Mouse (Mus musculus): Measurements from ENCODE around the gene Lipt1.

The Lipt1 gene

GRCm38 (mm10) chr1:37871704-37872103 lies at the start of gene Lipt1:
Gene Lipt1, plus strand, starts transcription at chr1:37871738.
- DNase-seq, result peak in 1 of 2 experiments; percentile 38

- no peak for DNase-seq
Observed at GRCm38 (mm10) chr1:37831681-37832080, 39.9 kb upstream of the Lipt1 start.

GRCm38 (mm10) chr1:37846878-37847277 lies 24.7 kb upstream of the Lipt1 start:
- peak in 1 of 2 experiments; percentile 34 for DNase-seq

GRCm38 (mm10) chr1:37850696-37851095 lies 20.8 kb upstream of the Lipt1 start:
- no peak for DNase-seq

GRCm38 (mm10) chr1:37864511-37865400 lies 6.8 kb upstream of the Lipt1 start:
- DNase-seq, result peak; percentile 99 to 100

- DNase-seq, result no peak
Observed at GRCm38 (mm10) chr1:37865401-37866215, 5.9 kb upstream of the Lipt1 start.

- DNase-seq, result no peak
Observed at GRCm38 (mm10) chr1:37866286-37866685, 5.3 kb upstream of the Lipt1 start, which contains the start of gene Tsga10. Gene Tsga10, minus strand, starts transcription at chr1:37866429.

- DNase-seq, result peak; percentile 41 to 80
Observed at GRCm38 (mm10) chr1:37867056-37867455, 4.5 kb upstream of the Lipt1 start.

- no peak for DNase-seq
Observed at GRCm38 (mm10) chr1:37867684-37868322, 3.7 kb upstream of the Lipt1 start.

- no peak for DNase-seq
Observed at GRCm38 (mm10) chr1:37868640-37869039, 2.9 kb upstream of the Lipt1 start.

- DNase-seq, result no peak
Observed at GRCm38 (mm10) chr1:37869362-37869761, 2.2 kb upstream of the Lipt1 start.

- DNase-seq, result peak; percentile 90
Observed at GRCm38 (mm10) chr1:37872131-37873067, 861 bp downstream of the Lipt1 start.

- no peak for DNase-seq
Observed at GRCm38 (mm10) chr1:37873157-37873556, 1.6 kb downstream of the Lipt1 start.

- DNase-seq, result no peak
Observed at GRCm38 (mm10) chr1:37877736-37878460, 6.4 kb downstream of the Lipt1 start.

- no peak for DNase-seq
Observed at GRCm38 (mm10) chr1:37883411-37883810, 11.9 kb downstream of the Lipt1 start.

GRCm38 (mm10) chr1:37884451-37884850 lies 12.9 kb downstream of the Lipt1 start:
- DNase-seq, result no peak

GRCm38 (mm10) chr1:37889206-37889605 lies 17.7 kb downstream of the Lipt1 start:
- no peak for DNase-seq

- DNase-seq, result peak; percentile 92 to 94
Observed at GRCm38 (mm10) chr1:37890025-37890652, 18.6 kb downstream of the Lipt1 start, which contains the start of the genes Mitd1 and Mrpl30. Gene Mitd1, minus strand, starts transcription at chr1:37890411. Gene Mrpl30, plus strand, starts transcription at chr1:37890477.

- no peak for DNase-seq
Observed at GRCm38 (mm10) chr1:37891400-37891799, 19.9 kb downstream of the Lipt1 start.

GRCm38 (mm10) chr1:37894606-37895005 lies 23.1 kb downstream of the Lipt1 start:
- no peak for DNase-seq

All from kidney, postnatal 36 days (tissue).